Mouse (Mus musculus) embryonic stem cell, embryonic (primary cell): ENCODE measurements at regions not wholly inside any gene's neighbourhood (a gene's known extent, or its start where the extent isn't known, plus 50 kb on each side); places are given as distances from the start of the nearest gene placed in this dataset.
"Not testable (repeated sequence)": the region's sequence is repeated elsewhere in the genome, so short reads cannot be mapped to it uniquely, and the experiment has no call there.

Source experiments
- CTCF ChIA-PET, 4 experiments: fragments of 300-600 bp in 2 of 4; fragments of 350-600 bp in 2 of 4; sonication (Branson Sonifier 250); formaldehyde crosslinking; loops; one replicate each; lab custom pipeline; 2022; ENCODE audit warnings: inconsistent platforms in 2 of 4; lab: Charles Lee
- POLR2A ChIA-PET, 4 experiments: fragments of 300-600 bp in 2 of 4; fragments of 350-600 bp in 2 of 4; sonication (Branson Sonifier 250); formaldehyde crosslinking; loops; one replicate each; lab custom pipeline; 2022; ENCODE audit warnings: antibody characterized with exemption in 4 of 4, inconsistent platforms in 1 of 4; lab: Charles Lee

- ChIA-PET CTCF (no interaction called here), POLR2A (no interaction called here)
These were observed 53.3 kb downstream of the Kif2b start for GRCm38 (mm10) chr11:91524019-91524418.

- ChIA-PET CTCF (no interaction called here), POLR2A (no interaction called here)
These were observed 98.1 kb downstream of the Kif2b start for GRCm38 (mm10) chr11:91479236-91479635.

- ChIA-PET POLR2A (no interaction called here), CTCF (no interaction called here)
These were observed 113.6 kb downstream of the Kif2b start for GRCm38 (mm10) chr11:91463578-91464401.

- ChIA-PET POLR2A (no interaction called here), CTCF (no interaction called here)
These were observed 115.4 kb downstream of the Kif2b start for GRCm38 (mm10) chr11:91461946-91462345.

- ChIA-PET POLR2A (no interaction called here), CTCF (no interaction called here)
These were observed 135.0 kb downstream of the Kif2b start for GRCm38 (mm10) chr11:91442361-91442760.

GRCm38 (mm10) chr11:91432195-91432594 lies 145.2 kb downstream of the Kif2b start:
- CTCF ChIA-PET: no interaction called here
- POLR2A ChIA-PET: no interaction called here

GRCm38 (mm10) chr11:91426731-91427130 lies 150.6 kb downstream of the Kif2b start:
- ChIA-PET POLR2A (no interaction called here), CTCF (no interaction called here)

- POLR2A ChIA-PET: no interaction called here
These were observed 190.2 kb downstream of the Kif2b start for GRCm38 (mm10) chr11:91387172-91387571.

GRCm38 (mm10) chr11:91357029-91357428 lies 220.3 kb downstream of the Kif2b start:
- ChIA-PET POLR2A (no interaction called here), CTCF (no interaction called here)

More at GRCm38 (mm10) chr11:91387172-91387571, 190.2 kb downstream of the Kif2b start:
- CTCF ChIA-PET: interaction anchor here in 3 of 4 experiments (0.6 to 0.9 kb wide), 6 partner anchors 11 to 1791 kb away, joined by 3 to 7 read pairs (median 4); no protein-coding TSS in a partner anchor

GRCm38 (mm10) chr11:91342629-91343028 lies 234.7 kb downstream of the Kif2b start:
- CTCF ChIA-PET: no interaction called here
- POLR2A ChIA-PET: no interaction called here

GRCm38 (mm10) chr11:91333056-91333455 lies 244.3 kb downstream of the Kif2b start:
- POLR2A ChIA-PET: no interaction called here
- CTCF ChIA-PET: no interaction called here

- ChIA-PET POLR2A (no interaction called here), CTCF (no interaction called here)
These were observed 249.8 kb downstream of the Kif2b start for GRCm38 (mm10) chr11:91327543-91327942.

GRCm38 (mm10) chr11:91310212-91310742 lies 267.1 kb downstream of the Kif2b start:
- POLR2A ChIA-PET: interaction anchor here in 1 of 4 experiments (0.6 kb wide), 1 partner anchor 8 kb away, joined by 4 read pairs; no protein-coding TSS in a partner anchor
- CTCF ChIA-PET: no interaction called here

- POLR2A ChIA-PET: interaction anchor here in 1 of 4 experiments (1.0 kb wide), 1 partner anchor 16 kb away, joined by 3 read pairs; no protein-coding TSS in a partner anchor
- CTCF ChIA-PET: no interaction called here
These were observed 287.9 kb downstream of the Kif2b start for GRCm38 (mm10) chr11:91289194-91290123.

- POLR2A ChIA-PET: no interaction called here
- CTCF ChIA-PET: no interaction called here
These were observed 291.0 kb downstream of the Kif2b start for GRCm38 (mm10) chr11:91286376-91286775.

GRCm38 (mm10) chr11:91262216-91262615 lies 315.1 kb downstream of the Kif2b start:
- POLR2A ChIA-PET: no interaction called here
- CTCF ChIA-PET: no interaction called here

- CTCF ChIA-PET, POLR2A ChIA-PET: not testable (repeated sequence)
These were observed 335.3 kb downstream of the Kif2b start for GRCm38 (mm10) chr11:91242061-91242460.

- POLR2A ChIA-PET: no interaction called here
- CTCF ChIA-PET: no interaction called here
These were observed 361.2 kb downstream of the Kif2b start for GRCm38 (mm10) chr11:91216158-91216557.

GRCm38 (mm10) chr11:91213104-91213503 lies 364.3 kb downstream of the Kif2b start:
- CTCF ChIA-PET: no interaction called here
- POLR2A ChIA-PET: no interaction called here

GRCm38 (mm10) chr11:91206470-91206869 lies 370.9 kb downstream of the Kif2b start:
- POLR2A ChIA-PET: interaction anchor here in 1 of 4 experiments (0.5 kb wide), 1 partner anchor 954 kb away, joined by 3 read pairs; no protein-coding TSS in a partner anchor
- CTCF ChIA-PET: interaction anchor here in 1 of 4 experiments (0.8 kb wide), 1 partner anchor 10 kb away, joined by 3 read pairs; no protein-coding TSS in a partner anchor
